Mouse (Mus musculus) forebrain, embryonic 11.5 days (tissue): ENCODE data around the gene Trim23. TPM values are rescaled to one million over a fixed set of nuclear protein-coding genes. Genes with fewer than 3 reads are reported as not detected.
A peak's percentile ranks its signal among the peaks of the same experiment; 100 is the strongest.

Source experiments
- ATAC-seq: fragments of 200-750 bp; cut with Nextera tagmentation; replicated peaks from 2 replicates; pipeline ENCODE4 v1.8.0; 2017; ENCODE audit warnings: moderate TSS enrichment; ENCODE audit not compliant: low FRiP score
- DNase-seq: peaks from one replicate; pipeline ENCODE4 v3.0.0-alpha.2; 2017; ENCODE audit warnings: low spot score
- H3K27ac ChIP-seq: fragments of 300-500 bp; sonication (generic); 2 replicates; pipeline ENCODE4 v1.5.1; 2014; ENCODE audit warnings: low read depth, low read length
- H3K27me3 ChIP-seq: fragments of 300-500 bp; sonication (generic); 2 replicates; pipeline ENCODE4 v1.6.1; 2014; ENCODE audit warnings: mild to moderate bottlenecking, low read length, mixed read lengths; ENCODE audit not compliant: control insufficient read depth, insufficient read depth
- H3K36me3 ChIP-seq: fragments of 300-500 bp; sonication (generic); 2 replicates; pipeline ENCODE4 v1.6.1; 2014; ENCODE audit warnings: mild to moderate bottlenecking, low read length, moderate library complexity, mixed read lengths; ENCODE audit not compliant: control insufficient read depth, insufficient read depth
- H3K4me1 ChIP-seq: fragments of 300-500 bp; sonication (generic); replicated peaks from 2 replicates; pipeline ENCODE4 v1.6.1; 2014; ENCODE audit warnings: low read length, mixed read lengths; ENCODE audit not compliant: control insufficient read depth, insufficient read depth
- H3K4me2 ChIP-seq: fragments of 300-500 bp; sonication (generic); 2 replicates; pipeline ENCODE4 v1.6.1; 2014; ENCODE audit warnings: low read depth, mild to moderate bottlenecking, low read length, moderate library complexity, mixed read lengths; ENCODE audit not compliant: severe bottlenecking
- H3K4me3 ChIP-seq: fragments of 300-500 bp; sonication (generic); 2 replicates; pipeline ENCODE4 v1.5.1; 2014; ENCODE audit warnings: low read depth, low read length
- H3K9ac ChIP-seq: fragments of 300-500 bp; sonication (generic); 2 replicates; pipeline ENCODE4 v1.6.1; 2014; ENCODE audit warnings: low read length
- H3K9me3 ChIP-seq: fragments of 300-500 bp; sonication (generic); 2 replicates; pipeline ENCODE4 v1.6.1; 2016; ENCODE audit warnings: low read length, mixed read lengths; ENCODE audit not compliant: control insufficient read depth
- WGBS: fragments of 180-500 bp; shearing (Covaris S2); extraction: QIAGEN DNeasy Blood & Tissue Kit; methylation state at CpG from one replicate; pipeline ENCODE4 v1.1.7; 2014; 5-methylcytosine and 5-hydroxymethylcytosine counted together
- polyA plus RNA-seq: library from polyadenylated mRNA; unstranded; fragments of >200 nt; fragmentation: Nextera tagmentation; extraction: Ambion mirVana; gene quantifications from 2 replicates; pipeline ENCODE4 v1.2.1, GENCODE M21; 2014

Gene Trim23
- polyA plus RNA-seq, 1 experiment from 2014 or later, result 27.6 TPM

GRCm38 (mm10) chr13:104204313-104204712 lies 25.7 kb downstream of the Trim23 start:
- H3K4me1 ChIP-seq, result no peaks in the 10 kb centered on the region
- ATAC-seq (no peak), DNase-seq (no peak)
- H3K4me2 ChIP-seq, result no peak overlapping the region
- H3K36me3 ChIP-seq, result no peaks in the 10 kb centered on the region
- H3K27ac ChIP-seq, result no peak overlapping the region
- H3K27me3 ChIP-seq, result no peaks in the 10 kb centered on the region
- WGBS, result 83% methylated on average over 1 of the region's 1 CpGs
- no peaks in the 10 kb centered on the region for H3K9me3 ChIP-seq
- H3K9ac ChIP-seq, result no peak overlapping the region
- H3K4me3 ChIP-seq, result no peak overlapping the region

- WGBS, result 64% methylated on average over 3 of the region's 3 CpGs
- Histone ChIP-seq H3K9ac (peak overlapping the region; percentile 88; the same call in 1 of the 2 replicates), H3K27ac (no peak overlapping the region)
Observed at GRCm38 (mm10) chr13:104227478-104227877, 48.9 kb downstream of the Trim23 start.

DNA sequence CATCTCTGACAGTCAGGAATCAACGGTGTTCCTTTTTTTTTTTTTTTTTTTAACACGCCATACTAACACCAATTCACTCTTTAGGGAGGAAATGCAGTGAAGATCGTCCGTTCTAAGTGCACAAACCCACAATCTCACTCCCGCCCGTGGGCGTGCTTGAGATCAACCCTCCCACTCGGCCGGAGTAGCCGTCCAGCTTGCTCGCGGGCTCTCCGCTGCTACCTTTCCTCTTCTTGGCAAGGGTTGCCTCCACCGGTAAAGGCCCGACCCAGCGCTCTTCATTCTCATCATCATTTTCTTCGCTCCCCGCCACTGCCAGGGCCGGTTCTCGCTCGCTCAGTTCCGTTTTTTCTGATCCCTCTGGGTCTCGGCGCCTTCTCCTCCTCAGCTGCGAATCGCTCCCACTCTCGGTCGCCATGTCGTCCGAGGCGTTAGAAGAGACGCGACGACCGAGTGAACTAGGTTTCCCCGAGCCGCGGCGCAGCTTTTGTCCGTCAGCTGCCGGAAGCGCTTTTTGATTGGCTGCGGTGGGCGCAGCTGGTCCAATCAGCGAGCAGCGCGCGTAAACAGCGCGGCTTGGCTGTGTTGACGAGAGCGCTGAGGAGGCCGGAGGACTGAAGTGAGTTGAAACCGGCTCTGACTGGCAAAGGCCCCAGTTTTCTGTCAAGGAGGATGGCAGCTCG lies 49.9 kb downstream of the Trim23 start, which contains the start of the genes Cenpk and Ppwd1:
Cenpk (plus strand) TSS at position 228 of the 683 bp plus-strand sequence.
Ppwd1 (minus strand) TSS at position 460 of the 683 bp plus-strand sequence.
- under 1% methylated on average over 55 of the region's 55 CpGs for WGBS
- peaks cover 3% of the 10 kb centered on the region; the same call in 1 of the 2 replicates for H3K4me1 ChIP-seq
- H3K4me2 ChIP-seq, result peak within 1 kb of the TSS; percentile 65
- H3K4me3 ChIP-seq, result peak within 1 kb of the TSS; percentile 72
- no peaks in the 10 kb centered on the region for H3K9me3 ChIP-seq
- H3K27me3 ChIP-seq, result no peaks in the 10 kb centered on the region
- no peaks in the 10 kb centered on the region for H3K36me3 ChIP-seq
- peak within 1 kb of the TSS; percentile 37; the same call in 1 of the 2 replicates for H3K27ac ChIP-seq
- ATAC-seq (peak; percentile 100), DNase-seq (peak; percentile 98)
- H3K9ac ChIP-seq, result peak within 1 kb of the TSS; percentile 88

More at GRCm38 (mm10) chr13:104227478-104227877, 48.9 kb downstream of the Trim23 start:
- no peaks in the 10 kb centered on the region for H3K36me3 ChIP-seq
- H3K4me2 ChIP-seq, result peak overlapping the region; percentile 65
- DNase-seq (no peak), ATAC-seq (no peak)
- H3K4me1 ChIP-seq, result peaks cover 3% of the 10 kb centered on the region; the same call in 1 of the 2 replicates
- peak overlapping the region; percentile 72 for H3K4me3 ChIP-seq
- H3K9me3 ChIP-seq, result no peaks in the 10 kb centered on the region
- H3K27me3 ChIP-seq, result no peaks in the 10 kb centered on the region

DNA sequence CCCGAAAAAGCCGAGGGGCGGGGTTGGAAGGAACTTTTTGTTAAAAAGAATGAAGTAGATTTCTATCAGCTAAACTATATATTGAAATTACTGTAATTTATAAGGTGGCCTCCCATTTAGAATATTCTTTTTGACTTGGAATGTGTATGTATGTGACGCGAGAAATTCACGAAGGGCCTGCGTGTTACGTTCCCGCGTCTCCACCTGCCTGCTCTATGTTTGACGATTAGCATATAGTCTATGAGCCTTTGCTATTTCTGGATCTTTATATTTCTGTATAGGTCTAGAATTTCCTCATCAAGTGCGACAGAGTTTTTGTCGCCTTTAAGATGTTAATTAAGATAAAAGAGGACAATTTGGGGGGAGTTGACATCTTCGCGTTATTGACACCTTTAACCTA lies 50.6 kb downstream of the Trim23 start:
- Histone ChIP-seq H3K9me3 (no peaks in the 10 kb centered on the region), H3K27ac (no peak overlapping the region), H3K4me2 (peak overlapping the region; percentile 55), H3K27me3 (no peaks in the 10 kb centered on the region), H3K9ac (peak overlapping the region; percentile 88), H3K4me3 (peak overlapping the region; percentile 72), H3K36me3 (no peaks in the 10 kb centered on the region), H3K4me1 (peaks cover 3% of the 10 kb centered on the region; the same call in 1 of the 2 replicates)
- no peak for DNase-seq
- WGBS, result 9% methylated on average over 15 of the region's 15 CpGs
- ATAC-seq, result peak; percentile 55

Other genes with a start within 250 kb of the Trim23 start
- gene Nln, start 69.2 kb upstream of the Trim23 start, polyA plus RNA-seq, result 21.1 TPM in 2 replicates
- 16.7 and 18.1 TPM in 2 replicates for gene Sgtb, start 69.1 kb upstream of the Trim23 start, polyA plus RNA-seq
- gene Trappc13, start 328 bp upstream of the Trim23 start, polyA plus RNA-seq, result 85.0 and 101 TPM in 2 replicates
- gene Cenpk, start 49.8 kb downstream of the Trim23 start, polyA plus RNA-seq, result 77.8 and 92.6 TPM in 2 replicates
- gene Ppwd1, start 50.0 kb downstream of the Trim23 start, polyA plus RNA-seq, result 15.8 and 16.6 TPM in 2 replicates
- 2.9 and 3.2 TPM in 2 replicates for gene Adamts6, start 109.0 kb downstream of the Trim23 start, polyA plus RNA-seq